Mouse (Mus musculus): ENCODE results near the gene Mzt1. TPM values are rescaled to one million over a fixed set of nuclear protein-coding genes. Genes with fewer than 3 reads are reported as not detected.
A peak's percentile ranks its signal among the peaks of the same experiment; 100 is the strongest.
"Not testable (repeated sequence)": the region's sequence is repeated elsewhere in the genome, so short reads cannot be mapped to it uniquely, and the experiment has no call there.

Gene Mzt1
- total and polyA plus RNA-seq, 2 experiments from 2014 or later: 84.7 to 117 TPM

GRCm38 (mm10) chr14:99046782-99047181 lies 848 bp upstream of the Mzt1 start:
- Histone ChIP-seq H3K4me1 (ENCODE audit: insufficient read depth, low read length) (peaks cover 12% of the 10 kb centered on the region; the same call in 1 of the 2 replicates), H3K4me2 (ENCODE audit: low read depth, low read length, poor library complexity, severe bottlenecking) (peak overlapping the region; percentile 64), H3K27me3 (ENCODE audit: insufficient read depth, low read length) (no peaks in the 10 kb centered on the region), H3K9ac (replicated peaks; ENCODE audit: low read length, poor library complexity, severe bottlenecking) (no peak overlapping the region), H3K27ac (ENCODE audit: low read depth, low read length) (no peak overlapping the region), H3K36me3 (ENCODE audit: insufficient read depth, low read length) (no peaks in the 10 kb centered on the region), H3K9me3 (ENCODE audit: low read length) (no peaks in the 10 kb centered on the region), H3K4me3 (ENCODE audit: low read depth, low read length) (peak overlapping the region; percentile 100)
- peak; percentile 14 for DNase-seq (ENCODE audit: low spot score)
- peak; percentile 3; the same call in 1 of the 2 replicates for ATAC-seq (ENCODE audit: low FRiP score)
- WGBS: under 1% methylated on average over 15 of the region's 15 CpGs
- no peak for TF ChIP-seq CTCF (IDR thresholded peaks at IDR 0.05)

GRCm38 (mm10) chr14:99045378-99046030 lies 430 bp downstream of the Mzt1 start:
- H3K9ac ChIP-seq (replicated peaks; ENCODE audit: low read length, poor library complexity, severe bottlenecking): peak overlapping the region; percentile 94
- under 1% methylated on average over 66 of the region's 70 CpGs for WGBS
- H3K9me3 ChIP-seq (ENCODE audit: low read length): no peaks in the 10 kb centered on the region
- peak overlapping the region; percentile 72 for H3K27ac ChIP-seq (ENCODE audit: low read depth, low read length)
- no peaks in the 10 kb centered on the region for H3K27me3 ChIP-seq (ENCODE audit: insufficient read depth, low read length)
- ATAC-seq (ENCODE audit: low FRiP score) (peak; percentile 36), DNase-seq (ENCODE audit: low spot score) (peak; percentile 23)
- H3K4me2 ChIP-seq (ENCODE audit: low read depth, low read length, poor library complexity, severe bottlenecking): peak overlapping the region; percentile 64
- H3K4me3 ChIP-seq (ENCODE audit: low read depth, low read length): peak overlapping the region; percentile 100
- H3K36me3 ChIP-seq (ENCODE audit: insufficient read depth, low read length): no peaks in the 10 kb centered on the region
- peaks cover 12% of the 10 kb centered on the region; the same call in 1 of the 2 replicates for H3K4me1 ChIP-seq (ENCODE audit: insufficient read depth, low read length)
- no peak for TF ChIP-seq CTCF (IDR thresholded peaks at IDR 0.05)

- peaks cover 12% of the 10 kb centered on the region; the same call in 1 of the 2 replicates for H3K4me1 ChIP-seq (ENCODE audit: insufficient read depth, low read length)
- no peaks in the 10 kb centered on the region for H3K9me3 ChIP-seq (ENCODE audit: low read length)
- no peak overlapping the region for H3K27ac ChIP-seq (ENCODE audit: low read depth, low read length)
- ATAC-seq (ENCODE audit: low FRiP score) (no peak), DNase-seq (ENCODE audit: low spot score) (no peak)
- no peaks in the 10 kb centered on the region for H3K27me3 ChIP-seq (ENCODE audit: insufficient read depth, low read length)
- 6% methylated on average over 5 of the region's 5 CpGs for WGBS
- H3K4me3 ChIP-seq (ENCODE audit: low read depth, low read length): peak overlapping the region; percentile 100
- no peaks in the 10 kb centered on the region for H3K36me3 ChIP-seq (ENCODE audit: insufficient read depth, low read length)
- peak overlapping the region; percentile 94; the same call in 1 of the 2 replicates for H3K9ac ChIP-seq (replicated peaks; ENCODE audit: low read length, poor library complexity, severe bottlenecking)
- peak overlapping the region; percentile 64 for H3K4me2 ChIP-seq (ENCODE audit: low read depth, low read length, poor library complexity, severe bottlenecking)
- no peak for TF ChIP-seq CTCF (IDR thresholded peaks at IDR 0.05)
Measured at GRCm38 (mm10) chr14:99044718-99045117, 1.2 kb downstream of the Mzt1 start.

- no peak for TF ChIP-seq CTCF (IDR thresholded peaks at IDR 0.05)
- peaks cover under 1% of the 10 kb centered on the region; the same call in 1 of the 2 replicates for H3K36me3 ChIP-seq (ENCODE audit: insufficient read depth, low read length)
- H3K9ac ChIP-seq (replicated peaks; ENCODE audit: low read length, poor library complexity, severe bottlenecking): 0 out of 2 replicates have a peak overlapping the region, but pooled peaks have one; percentile 4
- H3K4me1 ChIP-seq (ENCODE audit: insufficient read depth, low read length): peaks cover 12% of the 10 kb centered on the region; the same call in 1 of the 2 replicates
- H3K4me2 ChIP-seq (ENCODE audit: low read depth, low read length, poor library complexity, severe bottlenecking): peak overlapping the region; percentile 31
- H3K9me3 ChIP-seq (ENCODE audit: low read length): no peaks in the 10 kb centered on the region
- H3K27ac ChIP-seq (ENCODE audit: low read depth, low read length): no peak overlapping the region
- ATAC-seq (ENCODE audit: low FRiP score) (no peak), DNase-seq (ENCODE audit: low spot score) (no peak)
- no peaks in the 10 kb centered on the region for H3K27me3 ChIP-seq (ENCODE audit: insufficient read depth, low read length)
- WGBS: 27% methylated on average over 10 of the region's 10 CpGs
- peak overlapping the region; percentile 15; the same call in 1 of the 2 replicates for H3K4me3 ChIP-seq (ENCODE audit: low read depth, low read length)
Measured at GRCm38 (mm10) chr14:99044096-99044495, 1.8 kb downstream of the Mzt1 start.

- WGBS: 44% methylated on average over 1 of the region's 1 CpGs
- Histone ChIP-seq H3K4me3 (ENCODE audit: low read depth, low read length) (no peak overlapping the region), H3K9ac (replicated peaks; ENCODE audit: low read length, poor library complexity, severe bottlenecking) (0 out of 2 replicates have a peak overlapping the region, but pooled peaks have one; percentile 4), H3K36me3 (ENCODE audit: insufficient read depth, low read length) (peaks cover 4% of the 10 kb centered on the region; the same call in 1 of the 2 replicates), H3K27ac (ENCODE audit: low read depth, low read length) (no peak overlapping the region), H3K27me3 (ENCODE audit: insufficient read depth, low read length) (no peaks in the 10 kb centered on the region), H3K9me3 (ENCODE audit: low read length) (no peaks in the 10 kb centered on the region), H3K4me1 (ENCODE audit: insufficient read depth, low read length) (peaks cover 12% of the 10 kb centered on the region; the same call in 1 of the 2 replicates), H3K4me2 (ENCODE audit: low read depth, low read length, poor library complexity, severe bottlenecking) (peak overlapping the region; percentile 31)
- no peak for DNase-seq (ENCODE audit: low spot score)
- no peak for TF ChIP-seq CTCF (IDR thresholded peaks at IDR 0.05)
- no peak for ATAC-seq (ENCODE audit: low FRiP score)
Measured at GRCm38 (mm10) chr14:99043499-99043898, 2.4 kb downstream of the Mzt1 start.

GRCm38 (mm10) chr14:99041416-99041815 lies 4.5 kb downstream of the Mzt1 start:
- H3K4me3 ChIP-seq (ENCODE audit: low read depth, low read length): no peak overlapping the region
- H3K9ac ChIP-seq (replicated peaks; ENCODE audit: low read length, poor library complexity, severe bottlenecking): no peak overlapping the region
- 74% methylated on average over 4 of the region's 4 CpGs for WGBS
- ATAC-seq (ENCODE audit: low FRiP score) (no peak), DNase-seq (ENCODE audit: low spot score) (no peak)
- H3K27me3 ChIP-seq (ENCODE audit: insufficient read depth, low read length): no peaks in the 10 kb centered on the region
- peaks cover 4% of the 10 kb centered on the region; the same call in 1 of the 2 replicates for H3K36me3 ChIP-seq (ENCODE audit: insufficient read depth, low read length)
- TF ChIP-seq CTCF (IDR thresholded peaks at IDR 0.05): no peak
- no peaks in the 10 kb centered on the region for H3K9me3 ChIP-seq (ENCODE audit: low read length)
- no peak overlapping the region for H3K27ac ChIP-seq (ENCODE audit: low read depth, low read length)
- H3K4me2 ChIP-seq (ENCODE audit: low read depth, low read length, poor library complexity, severe bottlenecking): no peak overlapping the region
- H3K4me1 ChIP-seq (ENCODE audit: insufficient read depth, low read length): peaks cover 12% of the 10 kb centered on the region; the same call in 1 of the 2 replicates

DNA sequence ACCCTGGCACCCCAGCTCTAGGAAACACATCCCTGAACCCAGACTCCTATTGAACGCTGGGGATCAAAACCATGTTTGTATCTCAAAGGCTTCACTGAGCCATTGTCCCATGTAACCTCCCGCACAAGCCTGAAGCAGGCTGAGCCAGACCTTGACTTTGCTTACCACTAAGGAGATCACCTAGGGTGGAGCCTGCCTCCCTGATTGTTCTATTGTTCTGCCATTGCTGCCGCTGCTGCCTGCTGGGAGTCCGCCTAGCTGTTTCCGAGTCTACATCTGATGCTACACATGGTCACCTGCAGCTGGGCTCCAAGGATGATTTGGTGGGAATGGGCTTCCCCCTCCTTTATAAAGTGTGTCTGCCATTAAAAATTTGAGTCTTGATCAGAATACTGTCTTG lies 6.6 kb downstream of the Mzt1 start:
- not testable (repeated sequence) for ATAC-seq (ENCODE audit: low FRiP score); H3K9me3 ChIP-seq (ENCODE audit: low read length); H3K27me3 ChIP-seq (ENCODE audit: insufficient read depth, low read length); DNase-seq (ENCODE audit: low spot score); H3K4me1 ChIP-seq (ENCODE audit: insufficient read depth, low read length); H3K36me3 ChIP-seq (ENCODE audit: insufficient read depth, low read length); H3K9ac ChIP-seq (replicated peaks; ENCODE audit: low read length, poor library complexity, severe bottlenecking); H3K4me3 ChIP-seq (ENCODE audit: low read depth, low read length); H3K4me2 ChIP-seq (ENCODE audit: low read depth, low read length, poor library complexity, severe bottlenecking); H3K27ac ChIP-seq (ENCODE audit: low read depth, low read length)
- WGBS: 62% methylated on average over 5 of the region's 5 CpGs

All from midbrain, postnatal 0 days (tissue).